In genomic region chr6:54809531-54810313, GRCm38 (mm10) we compare ENCODE assay signal across 10 mouse cellular contexts. TPM values are rescaled to one million over a fixed set of nuclear protein-coding genes. Genes with fewer than 3 reads are reported as not detected.
DNase-seq lines count a peak whose midpoint lies in the region; ATAC-seq and TF ChIP-seq lines count a peak whose summit lies in the region.
"Had no signal": no experiment of that assay in that cellular context is flagged by ENCODE, and none has a peak within 500 bp of the region (broad histone marks: within the 10 kb centered on the region; RNA-seq: fewer than 3 reads in every experiment).

No protein-coding gene starts in this region.

- no peak overlapping the region for H3K9ac ChIP-seq in embryonic facial prominence, embryonic 14.5 days (ENCODE audit: low read depth, low read length)
- H3K9ac ChIP-seq: liver, embryonic 15.5 days had no signal

- ATAC-seq in embryonic facial prominence, embryonic 14.5 days (ENCODE audit: low read depth): peak; percentile 45; the same call in 1 of the 2 replicates

- H3K36me3 ChIP-seq in embryonic facial prominence, embryonic 14.5 days (ENCODE audit: control insufficient read depth, insufficient read depth, low read length): no peaks in the 10 kb centered on the region
- no peaks in the 10 kb centered on the region for H3K36me3 ChIP-seq in embryonic facial prominence, embryonic 10.5 days (replicated peaks)
- H3K36me3 ChIP-seq: liver, embryonic 15.5 days had no signal

- DNase-seq in embryonic facial prominence, embryonic 14.5 days (ENCODE audit: low spot score): no peak
- no peak for DNase-seq in embryonic facial prominence, embryonic 10.5 days (ENCODE audit: low spot score)
- peak; percentile 27 for DNase-seq in retina, postnatal 1 day
- no peak for DNase-seq in retina, embryonic 14.5 days (ENCODE audit: low spot score)
- DNase-seq in kidney, adult 9 months: peak; percentile 79
- DNase-seq in lung, postnatal 25 days (ENCODE audit: low spot score): peak; percentile 61
- DNase-seq in thymus, postnatal 0 days (ENCODE audit: low spot score): peak; percentile 88

- H3K27ac ChIP-seq in embryonic facial prominence, embryonic 14.5 days (replicated peaks; ENCODE audit: low read depth, low read length): no peak overlapping the region
- no peak overlapping the region for H3K27ac ChIP-seq in embryonic facial prominence, embryonic 10.5 days (replicated peaks)
- no peak overlapping the region for H3K27ac ChIP-seq in cortical plate, adult 2 months (ENCODE audit: insufficient read depth, low read length)
- H3K27ac ChIP-seq: liver, embryonic 15.5 days had no signal

- peaks cover 6% of the 10 kb centered on the region for H3K4me1 ChIP-seq in embryonic facial prominence, embryonic 14.5 days (ENCODE audit: control insufficient read depth, insufficient read depth, low read length)
- H3K4me1 ChIP-seq in embryonic facial prominence, embryonic 10.5 days: no peaks in the 10 kb centered on the region
- peaks cover 4% of the 10 kb centered on the region; the same call in 1 of the 2 replicates for H3K4me1 ChIP-seq in cortical plate, adult 2 months (ENCODE audit: control insufficient read depth, insufficient read depth, low read length)

- H3K27me3 ChIP-seq in embryonic facial prominence, embryonic 14.5 days (replicated peaks; ENCODE audit: control insufficient read depth, insufficient read depth, low read length): no peaks in the 10 kb centered on the region
- H3K27me3 ChIP-seq in embryonic facial prominence, embryonic 10.5 days (replicated peaks; ENCODE audit: low read depth, poor library complexity, severe bottlenecking): no peaks in the 10 kb centered on the region
- H3K27me3 ChIP-seq: liver, embryonic 15.5 days had no signal

- peak; percentile 53 for TF ChIP-seq CTCF in cortical plate, adult 2 months (IDR thresholded peaks at IDR 0.05; ENCODE audit: extremely low read depth, insufficient read depth, low read length)

- H3K4me2 ChIP-seq in embryonic facial prominence, embryonic 14.5 days (ENCODE audit: low read depth, low read length): no peak overlapping the region
- H3K4me2 ChIP-seq: liver, embryonic 15.5 days had no signal

- H3K9me3 ChIP-seq in embryonic facial prominence, embryonic 14.5 days (ENCODE audit: control insufficient read depth, low read length): no peaks in the 10 kb centered on the region
- H3K9me3 ChIP-seq in embryonic facial prominence, embryonic 10.5 days: no peaks in the 10 kb centered on the region
- H3K9me3 ChIP-seq: liver, embryonic 15.5 days had no signal

- no peak overlapping the region for H3K4me3 ChIP-seq in embryonic facial prominence, embryonic 14.5 days (ENCODE audit: low read depth, low read length)
- no peak overlapping the region for H3K4me3 ChIP-seq in embryonic facial prominence, embryonic 10.5 days
- no peak overlapping the region for H3K4me3 ChIP-seq in cortical plate, adult 2 months (ENCODE audit: insufficient read depth, low read length)
- H3K4me3 ChIP-seq: erythroblast, embryonic 14.5 days; liver, embryonic 15.5 days had no signal

- 63% methylated on average over 6 of the region's 7 CpGs for WGBS in embryonic facial prominence, embryonic 14.5 days
- WGBS in embryonic facial prominence, embryonic 10.5 days: 72% methylated on average over 7 of the region's 7 CpGs

- no peak for TF ChIP-seq POLR2A in cortical plate, adult 2 months (IDR thresholded peaks at IDR 0.05; ENCODE audit: extremely low read depth, insufficient read depth, low read length)

RNA-seq across cellular contexts. Expression of gene Znrf2, which starts 7.0 kb away (rescaled TPM):
- 4.9 and 5.1 TPM in 2 replicates for polyA plus RNA-seq in embryonic facial prominence, embryonic 14.5 days (2014; fragmentation: Nextera tagmentation; extraction: Ambion mirVana)
- 1.8 and 2.5 TPM in 2 replicates for polyA plus RNA-seq in embryonic facial prominence, embryonic 10.5 days (2016; fragmentation: Nextera tagmentation; extraction: Ambion mirVana)
- polyA plus RNA-seq in cortical plate, adult 2 months (2012; rRNA removed): 6.6 and 8.1 TPM in 2 replicates
- 14.9 and 20.8 TPM in 2 replicates for polyA plus RNA-seq in thymus, postnatal 0 days (2015; fragmentation: Nextera tagmentation; extraction: Ambion mirVana)

Comparison
In these comparisons a context has a peak if more than half of its experiments do, and no peak if none do; other contexts are left out.
1. DNase-seq: peak in retina, postnatal 1 day (single experiment), kidney, adult 9 months (single experiment), lung, postnatal 25 days (single experiment) and thymus, postnatal 0 days (single experiment); none in embryonic facial prominence, embryonic 14.5 days (single experiment), embryonic facial prominence, embryonic 10.5 days (single experiment) and retina, embryonic 14.5 days (single experiment).